Mouse (Mus musculus): ENCODE measurements at regions not wholly inside any gene's neighbourhood (a gene's known extent, or its start where the extent isn't known, plus 50 kb on each side); places are given as distances from the start of the nearest gene placed in this dataset.

- Histone ChIP-seq H3K36me3 (replicated peaks; ENCODE audit: control insufficient read depth, insufficient read depth) (no peaks in the 10 kb centered on the region), H3K27ac (no peak overlapping the region), H3K4me2 (replicated peaks) (no peak overlapping the region), H3K27me3 (ENCODE audit: control insufficient read depth, insufficient read depth, low read length) (no peaks in the 10 kb centered on the region), H3K9ac (no peak overlapping the region), H3K4me1 (replicated peaks; ENCODE audit: control insufficient read depth, insufficient read depth, low read length) (peaks cover 9% of the 10 kb centered on the region), H3K4me3 (replicated peaks; ENCODE audit: low read length) (no peak overlapping the region), H3K9me3 (ENCODE audit: control insufficient read depth, low read length) (no peaks in the 10 kb centered on the region)
- WGBS = 83% methylated on average over 6 of the region's 6 CpGs
- ATAC-seq (ENCODE audit: low FRiP score) (no peak), DNase-seq (ENCODE audit: low spot score) (no peak)
These were observed 59.2 kb downstream of the Marcks start for GRCm38 (mm10) chr10:37079535-37079934.

- H3K4me1 ChIP-seq (replicated peaks; ENCODE audit: control insufficient read depth, insufficient read depth, low read length) = peaks cover 9% of the 10 kb centered on the region
- no peak overlapping the region for H3K9ac ChIP-seq
- H3K4me2 ChIP-seq (replicated peaks) = no peak overlapping the region
- DNase-seq (ENCODE audit: low spot score) (peak; percentile 70), ATAC-seq (ENCODE audit: low FRiP score) (peak; percentile 77)
- no peaks in the 10 kb centered on the region for H3K36me3 ChIP-seq (replicated peaks; ENCODE audit: control insufficient read depth, insufficient read depth)
- WGBS = 11% methylated on average over 5 of the region's 5 CpGs
- H3K27ac ChIP-seq = 0 out of 2 replicates have a peak overlapping the region, but pooled peaks have one; percentile 7
- H3K27me3 ChIP-seq (ENCODE audit: control insufficient read depth, insufficient read depth, low read length) = no peaks in the 10 kb centered on the region
- no peak overlapping the region for H3K4me3 ChIP-seq (replicated peaks; ENCODE audit: low read length)
- no peaks in the 10 kb centered on the region for H3K9me3 ChIP-seq (ENCODE audit: control insufficient read depth, low read length)
These were observed 60.3 kb downstream of the Marcks start for GRCm38 (mm10) chr10:37078439-37078838.

GRCm38 (mm10) chr10:37077741-37078140 is 61.0 kb downstream of the Marcks start:
- Histone ChIP-seq H3K9me3 (ENCODE audit: control insufficient read depth, low read length) (no peaks in the 10 kb centered on the region), H3K27me3 (ENCODE audit: control insufficient read depth, insufficient read depth, low read length) (no peaks in the 10 kb centered on the region), H3K4me2 (replicated peaks) (no peak overlapping the region), H3K4me3 (replicated peaks; ENCODE audit: low read length) (no peak overlapping the region), H3K27ac (peak overlapping the region; percentile 7; the same call in 1 of the 2 replicates), H3K9ac (no peak overlapping the region), H3K4me1 (replicated peaks; ENCODE audit: control insufficient read depth, insufficient read depth, low read length) (peaks cover 9% of the 10 kb centered on the region), H3K36me3 (replicated peaks; ENCODE audit: control insufficient read depth, insufficient read depth) (no peaks in the 10 kb centered on the region)
- ATAC-seq (ENCODE audit: low FRiP score) = 0 out of 2 replicates have a peak, but pooled peaks have one; percentile 13
- WGBS = 87% methylated on average over 2 of the region's 2 CpGs
- DNase-seq (ENCODE audit: low spot score) = no peak

GRCm38 (mm10) chr10:37072834-37073233 is 65.9 kb downstream of the Marcks start:
- Histone ChIP-seq H3K36me3 (replicated peaks; ENCODE audit: control insufficient read depth, insufficient read depth) (no peaks in the 10 kb centered on the region), H3K4me1 (replicated peaks; ENCODE audit: control insufficient read depth, insufficient read depth, low read length) (no peaks in the 10 kb centered on the region), H3K9ac (no peak overlapping the region), H3K4me3 (replicated peaks; ENCODE audit: low read length) (no peak overlapping the region), H3K27me3 (ENCODE audit: control insufficient read depth, insufficient read depth, low read length) (no peaks in the 10 kb centered on the region), H3K9me3 (ENCODE audit: control insufficient read depth, low read length) (no peaks in the 10 kb centered on the region), H3K4me2 (replicated peaks) (no peak overlapping the region), H3K27ac (no peak overlapping the region)
- peak; percentile 91 for DNase-seq (ENCODE audit: low spot score)
- ATAC-seq (ENCODE audit: low FRiP score) = peak; percentile 74; the same call in 1 of the 2 replicates
- 10% methylated on average over 5 of the region's 5 CpGs for WGBS

GRCm38 (mm10) chr10:37072061-37072460 is 66.7 kb downstream of the Marcks start:
- H3K27ac ChIP-seq = no peak overlapping the region
- H3K4me2 ChIP-seq (replicated peaks) = no peak overlapping the region
- DNase-seq (ENCODE audit: low spot score) (no peak), ATAC-seq (ENCODE audit: low FRiP score) (no peak)
- WGBS = 94% methylated on average over 5 of the region's 5 CpGs
- no peaks in the 10 kb centered on the region for H3K36me3 ChIP-seq (replicated peaks; ENCODE audit: control insufficient read depth, insufficient read depth)
- H3K9me3 ChIP-seq (ENCODE audit: control insufficient read depth, low read length) = no peaks in the 10 kb centered on the region
- H3K27me3 ChIP-seq (ENCODE audit: control insufficient read depth, insufficient read depth, low read length) = no peaks in the 10 kb centered on the region
- H3K4me1 ChIP-seq (replicated peaks; ENCODE audit: control insufficient read depth, insufficient read depth, low read length) = no peaks in the 10 kb centered on the region
- no peak overlapping the region for H3K9ac ChIP-seq
- no peak overlapping the region for H3K4me3 ChIP-seq (replicated peaks; ENCODE audit: low read length)

GRCm38 (mm10) chr10:37071420-37071819 is 67.3 kb downstream of the Marcks start:
- no peak overlapping the region for H3K4me2 ChIP-seq (replicated peaks)
- no peak overlapping the region for H3K9ac ChIP-seq
- 85% methylated on average over 2 of the region's 2 CpGs for WGBS
- no peak overlapping the region for H3K4me3 ChIP-seq (replicated peaks; ENCODE audit: low read length)
- H3K27me3 ChIP-seq (ENCODE audit: control insufficient read depth, insufficient read depth, low read length) = no peaks in the 10 kb centered on the region
- H3K9me3 ChIP-seq (ENCODE audit: control insufficient read depth, low read length) = no peaks in the 10 kb centered on the region
- no peaks in the 10 kb centered on the region for H3K4me1 ChIP-seq (replicated peaks; ENCODE audit: control insufficient read depth, insufficient read depth, low read length)
- H3K36me3 ChIP-seq (replicated peaks; ENCODE audit: control insufficient read depth, insufficient read depth) = no peaks in the 10 kb centered on the region
- no peak overlapping the region for H3K27ac ChIP-seq
- ATAC-seq (ENCODE audit: low FRiP score) (no peak), DNase-seq (ENCODE audit: low spot score) (no peak)

Measured in hindbrain, embryonic 14.5 days (tissue).